Mouse (Mus musculus): ENCODE results near the gene Dcbld1.
A peak's percentile ranks its signal among the peaks of the same experiment; 100 is the strongest.
"Not testable (repeated sequence)": the region's sequence is repeated elsewhere in the genome, so short reads cannot be mapped to it uniquely, and the experiment has no call there.

Dcbld1 gene

DNA sequence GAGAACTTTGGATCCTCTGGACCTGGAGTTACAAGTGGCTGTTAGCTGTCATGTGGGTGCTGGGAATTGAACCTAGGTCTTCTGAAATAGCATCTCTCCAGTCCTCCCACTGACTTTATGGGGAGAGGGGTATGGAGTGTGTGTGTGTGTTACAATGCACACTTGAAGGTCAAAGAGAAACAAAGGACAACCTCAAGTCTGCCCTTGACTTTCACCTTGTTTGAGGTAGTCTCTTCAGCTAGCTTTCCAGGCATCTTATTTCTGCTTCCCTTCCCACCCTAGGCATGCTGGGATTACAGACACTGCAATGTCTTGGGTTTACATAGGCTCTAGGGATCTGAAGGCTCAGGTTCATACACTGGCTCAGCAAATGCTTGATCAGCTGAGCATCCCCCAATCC is 68.9 kb downstream of the Dcbld1 start:
- DNase-seq (ENCODE audit: low read depth), result no peak

DNA sequence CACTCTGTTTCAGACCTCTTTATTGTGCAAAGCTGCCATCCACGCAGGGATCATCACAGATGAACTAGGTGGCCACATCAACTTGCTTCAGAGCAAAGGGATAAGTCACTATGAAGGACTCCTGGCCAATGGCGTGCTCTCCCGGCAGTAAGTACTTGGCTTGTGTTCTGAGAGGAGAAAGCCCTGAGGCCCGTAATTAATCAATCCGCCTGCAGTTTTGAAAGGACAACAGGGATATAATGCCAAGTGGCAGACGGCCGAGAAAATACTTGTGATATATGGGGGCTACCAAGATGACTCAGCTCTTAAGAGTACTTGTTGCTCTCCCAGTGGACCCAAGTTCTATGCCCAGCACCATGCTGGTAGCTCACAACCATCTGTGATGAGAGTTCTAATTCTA is 71.2 kb downstream of the Dcbld1 start:
- DNase-seq (ENCODE audit: low read depth), result no peak

- no peak for DNase-seq (ENCODE audit: low read depth)
These were observed 75.8 kb downstream of the Dcbld1 start for GRCm38 (mm10) chr10:52309196-52309595.

GRCm38 (mm10) chr10:52319506-52320286 is 86.3 kb downstream of the Dcbld1 start:
- no peak for DNase-seq (ENCODE audit: low read depth)

DNA sequence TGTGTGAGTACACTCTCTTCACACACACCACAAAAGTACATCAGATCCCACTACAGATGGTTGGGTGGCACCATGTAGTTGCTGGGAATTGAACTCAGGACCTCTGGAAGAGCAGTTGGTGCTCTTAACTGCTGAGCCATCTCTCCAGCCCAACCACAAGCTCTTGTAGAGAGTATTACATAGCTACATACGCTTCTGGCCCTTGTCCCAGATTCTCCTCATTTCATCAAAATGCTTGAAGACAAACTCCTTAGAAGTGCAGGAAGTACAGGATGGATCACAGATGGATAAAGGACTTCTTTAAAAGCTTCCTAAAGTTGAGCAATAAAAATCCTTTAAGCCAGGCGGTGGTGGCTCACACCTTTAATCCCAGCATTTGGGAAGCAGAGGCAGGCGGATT is 88.5 kb downstream of the Dcbld1 start:
- no peak for DNase-seq (ENCODE audit: low read depth)

DNA sequence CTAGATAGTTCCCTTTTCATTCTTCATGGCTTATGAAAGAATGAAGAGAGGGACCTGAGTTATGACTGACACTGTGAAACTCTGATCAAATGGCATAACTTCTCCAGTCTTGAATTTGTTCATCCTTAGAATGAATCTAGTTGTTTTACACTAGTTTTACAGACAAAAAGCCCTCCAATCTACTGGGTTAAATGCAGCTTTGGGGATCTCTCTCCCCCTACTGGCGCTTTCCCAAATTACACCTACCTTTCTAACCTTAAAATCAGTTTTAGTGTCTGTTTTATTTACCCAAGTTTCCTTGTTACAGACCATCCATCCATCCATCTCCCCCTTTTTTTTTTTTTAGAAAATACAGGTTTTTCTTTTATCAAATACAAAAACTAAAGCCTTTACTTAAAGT is 97.6 kb downstream of the Dcbld1 start:
- peak; percentile 23 for DNase-seq (ENCODE audit: low read depth)

- DNase-seq (ENCODE audit: low read depth), result not testable (repeated sequence)
These were observed 109.9 kb downstream of the Dcbld1 start for GRCm38 (mm10) chr10:52343324-52343723.

DNA sequence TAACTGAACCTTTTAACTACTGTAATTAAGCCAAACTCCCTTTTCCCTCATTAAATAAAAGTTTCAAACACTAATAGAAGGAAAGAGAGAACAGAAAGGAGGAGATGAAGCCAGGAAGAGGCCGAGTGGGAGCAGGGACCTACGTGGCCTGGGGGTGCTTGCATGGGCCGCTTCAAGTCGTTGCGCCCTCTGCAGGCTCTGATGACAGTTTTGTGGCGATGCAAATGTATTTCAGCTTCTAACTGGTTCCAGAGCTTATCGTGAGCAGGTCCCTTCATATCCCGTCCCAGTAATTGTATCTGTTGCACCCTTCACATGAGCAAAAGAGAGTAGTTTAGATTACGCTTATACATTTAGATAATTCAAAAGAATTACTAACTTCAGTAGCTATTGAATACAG is 119.8 kb downstream of the Dcbld1 start:
- no peak for DNase-seq (ENCODE audit: low read depth)

GRCm38 (mm10) chr10:52358467-52358866 is 125.0 kb downstream of the Dcbld1 start, which contains the start of gene Gm26741:
Gene Gm26741, plus strand, starts transcription at chr10:52358767.
- DNase-seq (ENCODE audit: low read depth), result no peak

GRCm38 (mm10) chr10:52360241-52360735 is 126.9 kb downstream of the Dcbld1 start:
- DNase-seq (ENCODE audit: low read depth), result no peak

DNA sequence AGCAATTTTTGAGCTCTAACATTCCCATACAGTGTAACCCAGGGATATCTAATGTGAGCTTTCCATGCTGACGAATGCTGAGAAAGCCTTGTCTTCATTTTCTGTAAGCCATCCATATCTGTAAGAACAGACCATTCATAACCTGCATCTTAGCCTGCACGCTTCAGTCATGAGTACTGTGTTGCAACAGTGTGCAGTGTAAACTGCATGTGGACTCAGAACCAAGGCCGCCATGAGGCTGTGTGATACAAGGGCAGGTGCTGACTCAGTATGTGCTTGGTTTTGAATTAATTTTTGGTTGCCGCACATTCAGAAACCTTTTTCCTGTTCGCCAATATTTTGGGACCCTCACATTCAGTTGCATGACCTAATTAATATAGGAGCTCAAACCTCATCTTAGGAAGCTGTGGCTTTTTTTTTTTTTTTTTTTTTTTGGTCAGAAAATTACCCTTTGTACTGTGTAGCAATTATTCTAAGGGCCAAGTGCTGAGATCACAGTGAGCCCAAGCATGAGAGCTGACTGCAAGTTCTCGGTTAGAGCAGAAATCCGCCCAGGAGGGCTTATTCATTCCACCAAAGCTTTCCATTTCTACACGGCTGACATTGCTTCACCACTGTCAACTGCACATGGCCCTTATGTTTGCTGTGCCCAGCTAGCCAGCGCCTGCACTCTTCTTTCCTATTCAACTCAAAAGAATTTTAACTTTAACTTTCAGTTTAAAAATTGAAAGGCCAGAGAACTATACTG is 127.6 kb downstream of the Dcbld1 start:
- no peak for DNase-seq (ENCODE audit: low read depth)

DNA sequence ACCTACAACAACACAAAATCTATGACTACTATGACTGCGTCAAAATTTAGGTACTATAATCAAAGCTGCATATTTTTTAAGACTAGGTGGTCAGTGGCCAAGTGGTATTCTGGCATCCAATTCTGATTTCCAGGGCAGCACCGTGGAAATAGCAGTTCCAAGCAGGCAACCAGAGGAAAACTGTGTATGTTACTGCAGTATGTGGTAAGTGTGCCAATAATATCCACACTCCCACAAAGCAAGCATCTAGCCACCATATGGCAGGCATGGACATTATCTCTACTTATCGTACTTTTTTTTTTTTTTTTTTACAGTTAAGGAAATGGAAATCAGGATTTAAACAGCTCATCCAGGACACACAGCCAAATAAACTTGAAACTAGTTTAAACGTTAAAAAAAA is 135.0 kb downstream of the Dcbld1 start:
- no peak for DNase-seq (ENCODE audit: low read depth)
